Mouse (Mus musculus) hindbrain, embryonic 15.5 days (tissue): ENCODE results near the gene Lgi1. TPM values are rescaled to one million over a fixed set of nuclear protein-coding genes. Genes with fewer than 3 reads are reported as not detected.

Source experiments
- ATAC-seq: fragments of 200-750 bp; cut with Nextera tagmentation; 2 replicates; pipeline ENCODE4 v1.8.0; 2017; ENCODE audit warnings: low read depth, moderate number of reproducible peaks, moderate TSS enrichment; ENCODE audit not compliant: low FRiP score
- H3K27ac ChIP-seq: fragments of 300-500 bp; sonication (generic); replicated peaks from 2 replicates; pipeline ENCODE4 v1.5.1; 2015; ENCODE audit warnings: mild to moderate bottlenecking, inconsistent platforms
- H3K27me3 ChIP-seq: fragments of 300-500 bp; sonication (generic); 2 replicates; pipeline ENCODE4 v1.6.1; 2015; ENCODE audit warnings: control low read depth, inconsistent platforms
- H3K36me3 ChIP-seq: fragments of 300-500 bp; sonication (generic); 2 replicates; pipeline ENCODE4 v1.6.1; 2015; ENCODE audit warnings: control low read depth, inconsistent platforms
- H3K4me1 ChIP-seq: fragments of 300-500 bp; sonication (generic); replicated peaks from 2 replicates; pipeline ENCODE4 v1.6.1; 2015; ENCODE audit warnings: control low read depth, inconsistent platforms
- H3K4me2 ChIP-seq: fragments of 300-500 bp; sonication (generic); 2 replicates; pipeline ENCODE4 v1.6.1; 2015; ENCODE audit warnings: moderate library complexity, mild to moderate bottlenecking, inconsistent platforms
- H3K4me3 ChIP-seq: fragments of 300-500 bp; sonication (generic); 2 replicates; pipeline ENCODE4 v1.5.1; 2015; ENCODE audit warnings: mild to moderate bottlenecking, inconsistent platforms
- H3K9ac ChIP-seq: fragments of 300-500 bp; sonication (generic); 2 replicates; pipeline ENCODE4 v1.6.1; 2015; ENCODE audit warnings: inconsistent platforms
- H3K9me3 ChIP-seq: fragments of 300-500 bp; sonication (generic); 2 replicates; pipeline ENCODE4 v1.6.1; 2016; ENCODE audit warnings: control low read depth, inconsistent platforms
- WGBS: fragments of 180-500 bp; shearing (Covaris S2); methylation state at CpG from one replicate; pipeline ENCODE4 v1.1.7; 2015; 5-methylcytosine and 5-hydroxymethylcytosine counted together
- polyA plus RNA-seq: library from polyadenylated mRNA; unstranded; fragments of >200 nt; fragmentation: Nextera tagmentation; extraction: Ambion mirVana; gene quantifications from 2 replicates; pipeline ENCODE4 v1.2.1, GENCODE M21; 2015

Lgi1 gene
- polyA plus RNA-seq, 1 experiment from 2014 or later: 19.5 TPM

- no peaks in the 10 kb centered on the region for H3K36me3 ChIP-seq
- H3K9ac ChIP-seq: no peak overlapping the region
- H3K4me3 ChIP-seq: no peak overlapping the region
- no peaks in the 10 kb centered on the region for H3K9me3 ChIP-seq
- no peak overlapping the region for H3K27ac ChIP-seq
- WGBS: 62% methylated on average over 10 of the region's 10 CpGs
- H3K27me3 ChIP-seq: no peaks in the 10 kb centered on the region
- no peak overlapping the region for H3K4me2 ChIP-seq
- no peak for ATAC-seq
- 0 out of 2 replicates have a peak, but pooled peaks cover 2% of the 10 kb centered on the region for H3K4me1 ChIP-seq
These were observed 90.6 kb downstream of the Lgi1 start for GRCm38 (mm10) chr19:38354819-38355360.

- Histone ChIP-seq H3K9me3 (no peaks in the 10 kb centered on the region), H3K9ac (no peak overlapping the region), H3K4me2 (no peak overlapping the region), H3K4me1 (0 out of 2 replicates have a peak, but pooled peaks cover 2% of the 10 kb centered on the region), H3K4me3 (no peak overlapping the region), H3K27ac (no peak overlapping the region), H3K27me3 (no peaks in the 10 kb centered on the region), H3K36me3 (no peaks in the 10 kb centered on the region)
- ATAC-seq: no peak
- 86% methylated on average over 8 of the region's 8 CpGs for WGBS
These were observed 92.0 kb downstream of the Lgi1 start for GRCm38 (mm10) chr19:38356211-38356828.

DNA sequence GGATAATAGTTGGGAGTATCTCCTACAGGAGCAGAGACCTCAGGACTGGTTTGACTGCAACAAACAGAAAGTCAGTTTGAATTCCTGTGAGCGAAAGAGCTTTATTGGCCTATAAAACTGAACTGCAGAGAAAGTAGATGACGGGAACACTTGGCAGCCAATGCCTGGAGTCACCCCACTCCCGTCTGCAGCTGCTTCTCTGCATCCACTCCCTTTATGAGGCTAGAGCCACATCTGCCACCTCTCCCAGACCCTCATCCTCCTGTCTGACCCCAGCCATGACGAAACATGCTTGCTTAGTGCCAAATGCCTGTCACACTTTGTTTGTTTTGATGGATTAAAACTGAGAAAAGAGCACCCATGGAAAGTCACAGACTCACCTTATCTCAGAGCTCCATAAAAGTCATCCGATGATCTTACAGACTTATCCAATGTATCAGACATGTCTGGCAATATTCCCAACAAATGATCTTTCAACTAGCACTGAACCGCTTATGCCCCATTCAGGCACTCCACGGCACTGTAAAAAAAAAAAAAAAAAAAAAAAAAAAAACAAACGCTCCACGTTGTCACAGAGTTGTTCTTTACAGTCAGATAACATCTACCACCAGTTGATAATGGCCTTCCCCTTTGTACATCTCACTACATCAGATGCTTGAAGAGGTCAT, 93.8 kb downstream of the Lgi1 start:
- no peak for ATAC-seq
- H3K4me3 ChIP-seq: no peak overlapping the region
- H3K4me1 ChIP-seq: no peaks in the 10 kb centered on the region
- WGBS: 66% methylated on average over 9 of the region's 9 CpGs
- H3K9me3 ChIP-seq: no peaks in the 10 kb centered on the region
- no peak overlapping the region for H3K4me2 ChIP-seq
- H3K27ac ChIP-seq: no peak overlapping the region
- no peaks in the 10 kb centered on the region for H3K27me3 ChIP-seq
- no peak overlapping the region for H3K9ac ChIP-seq
- H3K36me3 ChIP-seq: no peaks in the 10 kb centered on the region

DNA sequence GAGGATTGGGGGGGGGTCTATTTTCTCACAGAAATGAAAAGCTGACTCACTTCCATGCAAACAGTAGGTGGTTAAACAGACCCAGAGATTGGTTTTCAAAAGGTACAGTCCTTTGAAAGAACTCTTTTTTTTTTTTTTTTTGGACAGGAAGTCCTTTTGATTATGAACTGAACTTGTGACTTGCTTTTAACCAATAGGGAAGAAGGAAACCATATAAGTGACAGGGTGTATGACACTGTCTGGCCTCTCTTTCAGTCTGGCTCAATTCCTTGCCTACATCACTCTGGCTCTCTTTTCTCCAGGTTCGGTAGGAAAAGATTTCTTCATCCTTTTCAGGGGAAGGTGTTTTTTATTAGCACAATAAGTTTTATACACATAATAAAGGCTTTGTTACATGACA, 95.0 kb downstream of the Lgi1 start:
- H3K4me2 ChIP-seq: no peak overlapping the region
- no peak overlapping the region for H3K27ac ChIP-seq
- no peaks in the 10 kb centered on the region for H3K4me1 ChIP-seq
- 91% methylated on average over 1 of the region's 1 CpGs for WGBS
- H3K27me3 ChIP-seq: no peaks in the 10 kb centered on the region
- no peak overlapping the region for H3K4me3 ChIP-seq
- H3K9ac ChIP-seq: no peak overlapping the region
- no peaks in the 10 kb centered on the region for H3K36me3 ChIP-seq
- no peak for ATAC-seq
- H3K9me3 ChIP-seq: no peaks in the 10 kb centered on the region

Other genes starting within 250 kb of the Lgi1 start
- gene Myof, start 221.0 kb upstream of the Lgi1 start, polyA plus RNA-seq: 1.6 and 2.5 TPM in 2 replicates
- 6.3 and 6.4 TPM in 2 replicates for gene Cep55, start 209.5 kb upstream of the Lgi1 start, polyA plus RNA-seq
- gene Ffar4, start 167.5 kb upstream of the Lgi1 start, polyA plus RNA-seq: 0.22 and 0.25 TPM in 2 replicates
- gene Rbp4, start 139.3 kb upstream of the Lgi1 start, polyA plus RNA-seq: 9.5 and 10.3 TPM in 2 replicates
- 0.24 and 0.34 TPM in 2 replicates for gene Pde6c, start 131.8 kb upstream of the Lgi1 start, polyA plus RNA-seq
- gene Fra10ac1, start 40.4 kb upstream of the Lgi1 start, polyA plus RNA-seq: 39.9 and 40.2 TPM in 2 replicates
- 1.1 TPM in 2 replicates for gene Slc35g1, start 131.4 kb downstream of the Lgi1 start, polyA plus RNA-seq
- gene Plce1, start 216.6 kb downstream of the Lgi1 start, polyA plus RNA-seq: 4.2 and 5.0 TPM in 2 replicates